Mouse (Mus musculus) embryonic facial prominence, embryonic 13.5 days (tissue): ENCODE results near the gene Disc1. TPM values are rescaled to one million over a fixed set of nuclear protein-coding genes. Genes with fewer than 3 reads are reported as not detected.

Experiments
- ATAC-seq: fragments of 200-750 bp; cut with Nextera tagmentation; 2 replicates; pipeline ENCODE4 v1.8.0; 2017; ENCODE audit warnings: low read depth; ENCODE audit not compliant: insufficient number of reproducible peaks, insufficient read depth, low FRiP score, low TSS enrichment
- H3K27ac ChIP-seq: fragments of 300-500 bp; sonication (generic); 2 replicates; pipeline ENCODE4 v1.5.1; 2015; ENCODE audit warnings: moderate library complexity, mild to moderate bottlenecking, inconsistent platforms
- H3K27me3 ChIP-seq: fragments of 300-500 bp; sonication (generic); 2 replicates; pipeline ENCODE4 v1.6.1; 2015; ENCODE audit warnings: mild to moderate bottlenecking, inconsistent platforms
- H3K36me3 ChIP-seq: fragments of 300-500 bp; sonication (generic); 2 replicates; pipeline ENCODE4 v1.6.1; 2015; ENCODE audit warnings: mild to moderate bottlenecking, inconsistent platforms
- H3K4me1 ChIP-seq: fragments of 300-500 bp; sonication (generic); 2 replicates; pipeline ENCODE4 v1.6.1; 2015; ENCODE audit warnings: inconsistent platforms
- H3K4me2 ChIP-seq: fragments of 300-500 bp; sonication (generic); 2 replicates; pipeline ENCODE4 v1.6.1; 2015; ENCODE audit warnings: moderate library complexity, mild to moderate bottlenecking, inconsistent platforms
- H3K4me3 ChIP-seq: fragments of 300-500 bp; sonication (generic); 2 replicates; pipeline ENCODE4 v1.5.1; 2015; ENCODE audit warnings: mild to moderate bottlenecking, inconsistent platforms
- H3K9ac ChIP-seq: fragments of 300-500 bp; sonication (generic); 2 replicates; pipeline ENCODE4 v1.6.1; 2015; ENCODE audit warnings: mild to moderate bottlenecking, inconsistent platforms
- H3K9me3 ChIP-seq: fragments of 300-500 bp; sonication (generic); 2 replicates; pipeline ENCODE4 v1.6.1; 2016; ENCODE audit warnings: inconsistent platforms
- WGBS: fragments of 180-500 bp; shearing (Covaris S2); methylation state at CpG from one replicate; pipeline ENCODE4 v1.1.7; 2015; ENCODE audit warnings: mixed read lengths; 5-methylcytosine and 5-hydroxymethylcytosine counted together
- polyA plus RNA-seq: library from polyadenylated mRNA; unstranded; fragments of >200 nt; fragmentation: Nextera tagmentation; extraction: Ambion mirVana; gene quantifications from 2 replicates; pipeline ENCODE4 v1.2.1, GENCODE M21; 2015

Gene Disc1
- polyA plus RNA-seq, 1 experiment from 2014 or later, result 3.3 TPM

DNA sequence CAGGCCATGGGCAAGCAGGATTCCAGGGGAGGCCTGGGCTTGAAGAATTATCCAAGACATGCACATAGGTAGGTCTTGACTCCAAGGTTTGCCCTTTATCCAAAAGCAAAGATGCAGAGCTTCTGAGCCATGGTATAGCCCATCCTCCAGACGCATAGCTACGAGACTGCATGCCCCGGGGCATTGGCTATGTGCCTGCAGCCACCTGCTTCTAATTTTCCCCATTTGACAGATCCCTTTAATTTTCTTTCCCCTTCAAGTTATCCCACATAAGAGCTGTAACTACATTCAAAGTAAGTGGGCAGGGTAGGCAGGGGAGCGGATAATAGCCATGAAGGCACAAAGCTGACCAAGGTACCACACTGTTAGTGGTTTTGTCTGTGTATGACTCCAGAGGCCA is 225.9 kb downstream of the Disc1 start:
- no peaks in the 10 kb centered on the region for H3K9me3 ChIP-seq
- no peak for ATAC-seq
- no peaks in the 10 kb centered on the region for H3K36me3 ChIP-seq
- peak overlapping the region; percentile 11; the same call in 1 of the 2 replicates for H3K27ac ChIP-seq
- H3K4me3 ChIP-seq, result no peak overlapping the region
- peaks cover 66% of the 10 kb centered on the region for H3K4me1 ChIP-seq
- H3K9ac ChIP-seq, result no peak overlapping the region
- WGBS, result 14% methylated on average over 4 of the region's 4 CpGs
- H3K27me3 ChIP-seq, result peaks cover 14% of the 10 kb centered on the region
- no peak overlapping the region for H3K4me2 ChIP-seq

DNA sequence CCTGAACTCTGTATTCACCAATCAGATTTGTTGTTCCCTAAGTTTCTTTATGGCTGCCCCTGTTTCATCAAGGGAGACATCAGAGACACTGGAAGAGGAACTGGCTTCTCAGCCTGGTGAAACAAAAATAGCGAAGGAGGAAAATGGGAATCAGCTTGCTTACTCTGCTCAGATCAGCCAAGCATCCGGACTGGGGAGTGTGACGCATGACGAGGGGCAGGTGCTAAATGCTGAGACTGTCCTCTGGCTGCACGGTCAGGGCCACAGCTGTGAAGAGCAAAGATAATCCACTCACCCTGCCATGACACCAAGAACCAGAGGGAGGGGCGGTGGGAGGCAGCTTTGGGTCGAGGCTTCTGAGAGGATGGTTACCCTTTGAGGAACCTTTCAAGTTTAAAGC is 228.5 kb downstream of the Disc1 start:
- Histone ChIP-seq H3K4me2 (no peak overlapping the region), H3K27me3 (peaks cover 14% of the 10 kb centered on the region), H3K9ac (no peak overlapping the region), H3K9me3 (no peaks in the 10 kb centered on the region), H3K4me1 (peaks cover 82% of the 10 kb centered on the region), H3K36me3 (no peaks in the 10 kb centered on the region), H3K4me3 (no peak overlapping the region), H3K27ac (no peak overlapping the region)
- 53% methylated on average over 7 of the region's 7 CpGs for WGBS
- no peak for ATAC-seq

DNA sequence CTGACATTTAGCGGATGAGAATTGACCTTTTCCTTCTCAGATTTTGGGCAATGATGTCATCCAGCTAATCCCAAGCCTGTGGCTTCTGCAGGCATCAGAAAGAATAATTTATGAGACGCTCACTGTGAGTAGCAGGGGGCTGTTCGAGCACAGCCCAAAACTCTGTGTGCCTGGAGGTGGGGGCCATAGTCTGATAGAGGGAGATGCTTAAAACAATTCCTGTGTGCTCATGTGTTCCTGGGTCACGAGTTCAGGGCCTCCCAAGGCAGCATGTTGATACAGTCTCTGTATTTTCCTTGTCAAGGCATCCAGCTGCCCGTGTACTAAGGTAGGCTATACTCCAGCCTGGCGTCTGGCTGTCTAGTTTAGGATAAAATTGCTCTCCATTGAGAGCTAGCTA is 229.5 kb downstream of the Disc1 start:
- Histone ChIP-seq H3K27me3 (peaks cover 7% of the 10 kb centered on the region), H3K27ac (no peak overlapping the region), H3K4me1 (peaks cover 73% of the 10 kb centered on the region), H3K4me2 (no peak overlapping the region), H3K9me3 (no peaks in the 10 kb centered on the region), H3K4me3 (no peak overlapping the region), H3K9ac (no peak overlapping the region), H3K36me3 (no peaks in the 10 kb centered on the region)
- 61% methylated on average over 6 of the region's 6 CpGs for WGBS
- no peak for ATAC-seq

GRCm38 (mm10) chr8:125284875-125285274 is 230.9 kb downstream of the Disc1 start:
- WGBS, result 22% methylated on average over 4 of the region's 4 CpGs
- Histone ChIP-seq H3K27me3 (no peaks in the 10 kb centered on the region), H3K9ac (no peak overlapping the region), H3K27ac (peak overlapping the region; percentile 48), H3K9me3 (no peaks in the 10 kb centered on the region), H3K36me3 (no peaks in the 10 kb centered on the region), H3K4me2 (no peak overlapping the region), H3K4me1 (peaks cover 60% of the 10 kb centered on the region), H3K4me3 (no peak overlapping the region)
- ATAC-seq, result no peak

- WGBS, result 69% methylated on average over 8 of the region's 8 CpGs
- ATAC-seq, result no peak
- Histone ChIP-seq H3K36me3 (no peaks in the 10 kb centered on the region), H3K4me1 (peaks cover 55% of the 10 kb centered on the region), H3K9me3 (no peaks in the 10 kb centered on the region), H3K27me3 (no peaks in the 10 kb centered on the region), H3K4me2 (no peak overlapping the region), H3K4me3 (no peak overlapping the region), H3K9ac (no peak overlapping the region), H3K27ac (peak overlapping the region; percentile 48)
Observed at GRCm38 (mm10) chr8:125285391-125285790, 231.4 kb downstream of the Disc1 start.

DNA sequence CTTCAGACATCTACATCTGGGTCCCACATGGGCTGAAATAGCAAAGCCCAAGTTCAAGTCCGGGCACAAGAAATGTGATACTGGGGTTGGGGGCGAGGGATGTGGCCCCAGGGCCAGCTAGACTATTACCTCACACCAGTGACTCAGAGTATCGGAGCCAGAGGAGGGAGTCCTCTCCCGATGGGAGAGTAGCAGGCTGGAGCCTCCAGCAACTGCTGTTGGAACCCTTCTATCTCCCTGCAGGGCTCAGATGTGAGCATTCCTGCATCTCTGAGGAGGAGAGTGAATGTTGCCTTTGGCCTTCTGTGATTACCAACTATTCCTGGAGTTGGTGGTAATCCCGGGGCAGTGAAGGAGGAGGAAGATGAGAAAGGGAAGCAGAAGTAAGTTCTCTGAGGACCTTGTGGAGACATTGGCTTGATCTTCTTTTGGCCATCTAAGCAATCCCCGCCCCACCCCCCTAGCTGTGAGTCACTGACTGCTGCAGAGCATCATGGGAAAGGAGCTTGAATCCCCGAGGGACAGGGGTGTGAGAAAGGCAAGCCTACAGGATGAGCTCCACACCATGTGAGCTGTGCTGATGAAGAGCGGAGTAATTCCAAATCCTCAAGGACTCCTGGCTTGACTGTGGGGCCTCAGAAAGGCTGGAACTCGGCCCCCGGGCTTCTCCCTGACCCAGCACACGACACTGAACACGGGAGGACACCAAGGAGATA is 232.1 kb downstream of the Disc1 start:
- WGBS, result 53% methylated on average over 12 of the region's 12 CpGs
- peaks cover 53% of the 10 kb centered on the region for H3K4me1 ChIP-seq
- no peak overlapping the region for H3K4me3 ChIP-seq

DNA sequence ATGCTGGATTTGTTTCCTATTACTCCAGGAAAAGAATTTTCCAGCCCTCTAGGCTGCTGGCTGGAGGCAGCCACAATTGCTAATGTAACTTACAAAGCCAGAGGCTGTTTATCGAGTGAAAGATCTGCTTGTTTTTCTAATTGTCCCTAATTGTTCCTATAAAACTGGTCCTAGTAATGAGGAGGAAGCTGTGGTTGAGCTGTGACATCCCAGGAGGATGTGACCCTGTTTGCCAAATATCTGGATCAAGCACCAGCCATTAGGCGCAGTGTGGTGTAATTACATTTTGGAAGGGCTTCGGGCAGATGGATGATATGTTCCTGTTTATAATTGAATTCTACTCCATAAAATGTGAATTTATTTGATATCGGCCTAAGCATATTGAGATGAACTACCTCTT is 233.3 kb downstream of the Disc1 start:
- WGBS, result 53% methylated on average over 4 of the region's 4 CpGs
- no peak overlapping the region for H3K4me2 ChIP-seq
- no peaks in the 10 kb centered on the region for H3K36me3 ChIP-seq
- H3K4me1 ChIP-seq, result peaks cover 57% of the 10 kb centered on the region
- H3K27ac ChIP-seq, result no peak overlapping the region
- H3K9me3 ChIP-seq, result no peaks in the 10 kb centered on the region
- no peak overlapping the region for H3K9ac ChIP-seq
- H3K4me3 ChIP-seq, result no peak overlapping the region
- no peak for ATAC-seq
- no peaks in the 10 kb centered on the region for H3K27me3 ChIP-seq

More for the DNA sequence above, 232.1 kb downstream of the Disc1 start:
- no peaks in the 10 kb centered on the region for H3K36me3 ChIP-seq
- no peak overlapping the region for H3K4me2 ChIP-seq
- no peak overlapping the region for H3K9ac ChIP-seq
- ATAC-seq, result no peak
- H3K27me3 ChIP-seq, result no peaks in the 10 kb centered on the region
- peak overlapping the region; percentile 48; the same call in 1 of the 2 replicates for H3K27ac ChIP-seq
- H3K9me3 ChIP-seq, result no peaks in the 10 kb centered on the region

- Histone ChIP-seq H3K9me3 (no peaks in the 10 kb centered on the region), H3K36me3 (no peaks in the 10 kb centered on the region), H3K4me2 (no peak overlapping the region), H3K4me3 (no peak overlapping the region), H3K27me3 (no peaks in the 10 kb centered on the region), H3K27ac (no peak overlapping the region), H3K4me1 (peaks cover 56% of the 10 kb centered on the region), H3K9ac (no peak overlapping the region)
- WGBS, result 66% methylated on average over 7 of the region's 7 CpGs
- no peak for ATAC-seq
Observed at GRCm38 (mm10) chr8:125287841-125288341, 233.9 kb downstream of the Disc1 start.

DNA sequence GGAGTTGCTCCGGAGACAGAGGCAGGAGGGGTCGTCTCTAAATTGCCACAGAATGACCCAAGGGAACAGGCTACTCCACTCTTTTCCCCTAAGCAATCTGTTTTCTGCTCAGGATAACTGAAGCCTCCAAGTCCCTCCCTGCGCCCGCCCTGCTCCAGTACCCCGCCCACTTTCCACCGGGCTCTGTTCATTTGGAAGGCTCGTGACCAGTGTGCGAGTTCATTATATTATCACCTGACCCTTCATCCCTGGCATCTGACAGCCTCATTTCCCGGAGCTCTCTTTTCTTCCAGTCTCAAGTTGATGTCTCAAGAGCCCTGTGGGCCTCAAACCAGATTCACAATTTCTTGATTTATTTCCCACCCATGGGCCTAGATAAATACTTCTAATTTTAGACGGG is 237.5 kb downstream of the Disc1 start:
- Histone ChIP-seq H3K36me3 (no peaks in the 10 kb centered on the region), H3K4me2 (no peak overlapping the region), H3K9me3 (no peaks in the 10 kb centered on the region), H3K4me1 (peaks cover 33% of the 10 kb centered on the region), H3K27ac (no peak overlapping the region), H3K9ac (no peak overlapping the region), H3K27me3 (no peaks in the 10 kb centered on the region; the same call in 1 of the 2 replicates), H3K4me3 (no peak overlapping the region)
- no peak for ATAC-seq
- WGBS, result 51% methylated on average over 10 of the region's 10 CpGs

GRCm38 (mm10) chr8:125291932-125292717 is 238.1 kb downstream of the Disc1 start:
- peaks cover 30% of the 10 kb centered on the region for H3K4me1 ChIP-seq
- H3K27me3 ChIP-seq, result no peaks in the 10 kb centered on the region; the same call in 1 of the 2 replicates
- H3K36me3 ChIP-seq, result no peaks in the 10 kb centered on the region
- no peak overlapping the region for H3K4me2 ChIP-seq
- H3K27ac ChIP-seq, result peak overlapping the region; percentile 44; the same call in 1 of the 2 replicates
- no peaks in the 10 kb centered on the region for H3K9me3 ChIP-seq
- no peak overlapping the region for H3K9ac ChIP-seq
- WGBS, result 68% methylated on average over 22 of the region's 22 CpGs
- ATAC-seq, result no peak
- no peak overlapping the region for H3K4me3 ChIP-seq

DNA sequence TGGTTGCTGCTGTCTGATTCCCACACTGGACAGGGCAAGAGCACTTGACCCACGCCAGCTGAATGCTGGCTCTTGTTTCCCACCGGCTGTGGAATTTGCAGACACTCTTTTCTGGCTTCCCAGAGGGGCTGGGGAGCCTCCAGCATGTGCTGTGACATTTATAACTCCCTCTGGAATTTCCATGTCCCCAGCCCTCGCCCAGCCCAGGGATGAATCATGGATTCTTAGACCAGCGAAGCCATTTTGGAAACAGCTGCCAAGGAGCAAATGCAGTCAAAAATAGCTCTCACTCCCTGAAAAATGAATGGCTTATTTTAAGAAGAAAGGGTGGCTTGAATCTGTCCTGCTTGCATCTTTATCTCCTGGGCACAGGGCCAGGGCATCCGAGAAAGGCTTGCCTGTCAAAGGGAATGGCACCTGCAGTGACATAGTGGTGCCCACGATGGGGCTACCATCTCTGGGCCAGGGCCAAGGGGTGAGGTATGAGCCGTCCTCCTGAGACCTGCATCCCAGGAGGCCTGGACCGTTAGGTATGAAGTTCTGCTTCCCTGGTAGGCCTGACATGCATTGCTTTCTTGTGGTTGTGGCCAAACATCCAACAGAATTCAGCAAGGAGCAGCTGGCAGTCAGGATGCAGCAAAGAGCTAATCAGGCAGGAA is 239.1 kb downstream of the Disc1 start:
- H3K27me3 ChIP-seq, result no peaks in the 10 kb centered on the region; the same call in 1 of the 2 replicates
- H3K4me1 ChIP-seq, result peaks cover 27% of the 10 kb centered on the region
- no peak overlapping the region for H3K27ac ChIP-seq
- no peaks in the 10 kb centered on the region for H3K9me3 ChIP-seq
- WGBS, result 66% methylated on average over 8 of the region's 8 CpGs
- H3K4me2 ChIP-seq, result no peak overlapping the region
- H3K9ac ChIP-seq, result no peak overlapping the region
- H3K36me3 ChIP-seq, result no peaks in the 10 kb centered on the region
- no peak overlapping the region for H3K4me3 ChIP-seq
- no peak for ATAC-seq
